Mouse (Mus musculus) limb, embryonic 13.5 days (tissue): ENCODE measurements around the gene Slc7a5. TPM values are rescaled to one million over a fixed set of nuclear protein-coding genes. Genes with fewer than 3 reads are reported as not detected.

Source experiments
- ATAC-seq: fragments of 200-750 bp; cut with Nextera tagmentation; 2 replicates; pipeline ENCODE4 v1.8.0; 2017; ENCODE audit warnings: low read depth, moderate number of reproducible peaks, moderate TSS enrichment; ENCODE audit not compliant: low FRiP score
- H3K27ac ChIP-seq: fragments of 300-500 bp; sonication (generic); 2 replicates; pipeline ENCODE4 v1.5.1; 2015; ENCODE audit warnings: inconsistent platforms, mild to moderate bottlenecking, moderate library complexity
- H3K27me3 ChIP-seq: fragments of 300-500 bp; sonication (generic); 2 replicates; pipeline ENCODE4 v1.6.1; 2015; ENCODE audit warnings: mild to moderate bottlenecking, inconsistent platforms
- H3K36me3 ChIP-seq: fragments of 300-500 bp; sonication (generic); 2 replicates; pipeline ENCODE4 v1.6.1; 2015; ENCODE audit warnings: inconsistent platforms, mild to moderate bottlenecking, moderate library complexity
- H3K4me1 ChIP-seq: fragments of 300-500 bp; sonication (generic); 2 replicates; pipeline ENCODE4 v1.6.1; 2015; ENCODE audit warnings: inconsistent platforms
- H3K4me2 ChIP-seq: fragments of 300-500 bp; sonication (generic); replicated peaks from 2 replicates; pipeline ENCODE4 v1.6.1; 2015; ENCODE audit warnings: inconsistent platforms, mild to moderate bottlenecking, moderate library complexity
- H3K4me3 ChIP-seq: fragments of 300-500 bp; sonication (generic); 2 replicates; pipeline ENCODE4 v1.5.1; 2015; ENCODE audit warnings: moderate library complexity, mild to moderate bottlenecking, inconsistent platforms
- H3K9ac ChIP-seq: fragments of 300-500 bp; sonication (generic); 2 replicates; pipeline ENCODE4 v1.6.1; 2015; ENCODE audit warnings: mild to moderate bottlenecking, inconsistent platforms
- H3K9me3 ChIP-seq: fragments of 300-500 bp; sonication (generic); 2 replicates; pipeline ENCODE4 v1.6.1; 2016; ENCODE audit warnings: inconsistent platforms
- WGBS: fragments of 180-500 bp; shearing (Covaris S2); methylation state at CpG from one replicate; pipeline ENCODE4 v1.1.7; 2015; 5-methylcytosine and 5-hydroxymethylcytosine counted together
- polyA plus RNA-seq: library from polyadenylated mRNA; unstranded; fragments of >200 nt; fragmentation: Nextera tagmentation; extraction: Ambion mirVana; gene quantifications from 2 replicates; pipeline ENCODE4 v1.2.1, GENCODE M21; 2015

Gene Slc7a5
- polyA plus RNA-seq, 1 experiment from 2014 or later: 14.2 TPM

- H3K4me2 ChIP-seq: peak overlapping the region; percentile 36
- H3K9me3 ChIP-seq: no peaks in the 10 kb centered on the region
- H3K4me3 ChIP-seq: no peak overlapping the region
- H3K27ac ChIP-seq: peak overlapping the region; percentile 15; the same call in 1 of the 2 replicates
- peaks cover 40% of the 10 kb centered on the region for H3K4me1 ChIP-seq
- ATAC-seq: no peak; the same call in 1 of the 2 replicates
- H3K36me3 ChIP-seq: no peaks in the 10 kb centered on the region
- 13% methylated on average over 10 of the region's 10 CpGs for WGBS
- peak overlapping the region; percentile 50 for H3K9ac ChIP-seq
- H3K27me3 ChIP-seq: no peaks in the 10 kb centered on the region
Observed at GRCm38 (mm10) chr8:121871833-121872440, 35.6 kb downstream of the Slc7a5 start.

DNA sequence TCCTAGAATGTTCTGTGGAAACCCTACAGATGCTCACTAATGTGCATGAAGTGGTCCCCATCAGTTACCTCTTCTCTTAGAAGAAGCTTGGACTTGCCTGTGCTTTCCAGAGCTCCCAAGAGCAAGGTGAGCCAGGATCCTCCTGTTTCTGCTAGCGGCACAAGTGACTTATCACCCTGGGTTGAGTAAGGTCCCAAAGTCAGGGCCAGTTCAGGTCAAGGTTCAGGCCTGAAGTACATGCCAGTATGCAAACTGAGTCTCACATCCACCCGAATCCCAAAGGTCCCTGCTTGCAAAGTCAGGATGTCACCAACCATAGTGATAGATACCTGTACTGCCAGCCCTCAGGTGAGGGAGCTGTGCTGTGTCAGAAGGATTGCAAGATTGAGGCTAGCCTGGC lies 37.3 kb downstream of the Slc7a5 start:
- Histone ChIP-seq H3K27ac (no peak overlapping the region), H3K4me2 (no peak overlapping the region), H3K9me3 (no peaks in the 10 kb centered on the region), H3K4me1 (peaks cover 41% of the 10 kb centered on the region), H3K4me3 (no peak overlapping the region), H3K27me3 (no peaks in the 10 kb centered on the region), H3K9ac (no peak overlapping the region), H3K36me3 (no peaks in the 10 kb centered on the region)
- no peak for ATAC-seq
- WGBS: 75% methylated on average over 2 of the region's 2 CpGs

DNA sequence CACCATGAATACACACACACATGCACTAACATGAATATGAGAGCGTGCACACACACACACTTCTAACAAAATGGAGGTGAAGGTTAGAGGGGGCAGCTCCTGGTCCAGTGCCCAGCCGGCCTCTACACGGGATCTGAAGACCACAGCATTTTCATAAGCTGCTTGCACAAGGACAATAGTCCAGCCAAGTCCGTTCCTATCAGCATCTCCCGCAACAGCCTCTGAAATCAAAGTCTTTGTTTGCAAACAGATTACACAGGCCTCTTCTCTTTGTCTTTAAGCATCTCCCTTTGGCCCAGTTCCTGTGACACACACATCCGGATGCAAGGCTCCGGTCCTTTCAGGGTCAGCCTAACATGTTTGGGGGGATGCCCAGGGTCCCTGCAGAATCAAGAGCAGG lies 38.6 kb downstream of the Slc7a5 start:
- no peak for ATAC-seq
- Histone ChIP-seq H3K27me3 (no peaks in the 10 kb centered on the region), H3K9me3 (no peaks in the 10 kb centered on the region), H3K4me1 (peaks cover 29% of the 10 kb centered on the region), H3K9ac (no peak overlapping the region), H3K4me2 (no peak overlapping the region), H3K27ac (no peak overlapping the region), H3K4me3 (no peak overlapping the region), H3K36me3 (no peaks in the 10 kb centered on the region)
- WGBS: 91% methylated on average over 7 of the region's 7 CpGs

DNA sequence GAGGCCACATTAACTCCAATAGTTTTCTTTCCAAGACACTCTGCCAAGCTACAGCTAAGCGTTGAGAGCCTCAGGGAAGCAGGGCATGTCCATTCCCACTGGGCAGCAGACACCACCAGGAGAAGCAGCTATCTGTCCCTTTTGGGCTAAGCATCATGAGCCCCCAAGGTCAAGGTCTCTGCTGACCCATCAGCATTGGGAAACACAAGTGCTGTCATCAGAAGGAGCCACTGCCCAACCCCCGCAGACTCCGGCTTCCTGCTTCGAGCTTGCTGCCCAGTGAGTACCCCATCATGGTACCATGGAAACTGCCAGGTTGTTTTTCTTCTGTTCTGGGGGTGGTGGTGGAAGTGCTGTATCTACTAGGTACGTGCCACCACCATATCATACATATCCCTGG lies 39.3 kb downstream of the Slc7a5 start:
- Histone ChIP-seq H3K9ac (no peak overlapping the region), H3K36me3 (no peaks in the 10 kb centered on the region), H3K4me2 (no peak overlapping the region), H3K9me3 (no peaks in the 10 kb centered on the region), H3K27ac (no peak overlapping the region), H3K27me3 (no peaks in the 10 kb centered on the region), H3K4me3 (no peak overlapping the region), H3K4me1 (peaks cover 28% of the 10 kb centered on the region)
- WGBS: 93% methylated on average over 5 of the region's 5 CpGs
- ATAC-seq: no peak

GRCm38 (mm10) chr8:121865356-121865755 lies 42.1 kb downstream of the Slc7a5 start:
- Histone ChIP-seq H3K36me3 (no peaks in the 10 kb centered on the region), H3K27ac (no peak overlapping the region)

GRCm38 (mm10) chr8:121861806-121862548 lies 45.5 kb downstream of the Slc7a5 start:
- Histone ChIP-seq H3K27me3 (no peaks in the 10 kb centered on the region), H3K9ac (no peak overlapping the region), H3K9me3 (no peaks in the 10 kb centered on the region), H3K4me3 (no peak overlapping the region), H3K4me2 (no peak overlapping the region), H3K36me3 (no peaks in the 10 kb centered on the region), H3K27ac (no peak overlapping the region), H3K4me1 (peaks cover 14% of the 10 kb centered on the region; the same call in 1 of the 2 replicates)
- WGBS: 63% methylated on average over 12 of the region's 12 CpGs
- ATAC-seq: no peak

More at GRCm38 (mm10) chr8:121865356-121865755, 42.1 kb downstream of the Slc7a5 start:
- Histone ChIP-seq H3K4me1 (peaks cover 17% of the 10 kb centered on the region; the same call in 1 of the 2 replicates), H3K9me3 (no peaks in the 10 kb centered on the region), H3K4me2 (no peak overlapping the region), H3K4me3 (no peak overlapping the region), H3K9ac (no peak overlapping the region), H3K27me3 (no peaks in the 10 kb centered on the region)
- 31% methylated on average over 8 of the region's 8 CpGs for WGBS
- no peak for ATAC-seq

DNA sequence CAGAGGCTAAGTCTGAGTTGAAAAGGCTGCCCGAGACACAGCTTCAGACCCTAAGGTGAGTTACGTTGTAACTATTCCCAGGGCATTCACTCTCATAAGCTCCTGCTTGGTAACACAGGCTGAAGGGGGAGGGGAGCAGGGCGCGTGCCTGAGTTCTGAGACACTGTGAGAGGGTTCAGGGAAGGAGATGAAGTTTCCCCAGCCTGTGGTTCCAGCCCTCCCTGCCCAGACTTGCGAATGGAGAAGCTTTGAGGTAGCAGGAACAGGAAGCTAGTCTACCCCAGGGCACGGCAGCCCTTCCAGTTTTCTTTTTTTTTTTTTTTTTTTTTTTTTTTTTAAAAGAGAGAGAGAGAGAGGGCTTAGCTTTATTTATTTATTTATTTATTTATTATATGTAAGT lies 46.2 kb downstream of the Slc7a5 start:
- Histone ChIP-seq H3K9ac (no peak overlapping the region), H3K4me3 (no peak overlapping the region), H3K27me3 (no peaks in the 10 kb centered on the region), H3K27ac (no peak overlapping the region; the same call in 1 of the 2 replicates), H3K9me3 (no peaks in the 10 kb centered on the region), H3K4me1 (peaks cover 7% of the 10 kb centered on the region; the same call in 1 of the 2 replicates), H3K4me2 (no peak overlapping the region), H3K36me3 (no peaks in the 10 kb centered on the region)
- WGBS: 42% methylated on average over 6 of the region's 6 CpGs
- no peak for ATAC-seq

- no peak overlapping the region for H3K4me3 ChIP-seq
- H3K4me1 ChIP-seq: no peaks in the 10 kb centered on the region
Observed at GRCm38 (mm10) chr8:121857747-121858146, 49.7 kb downstream of the Slc7a5 start.

DNA sequence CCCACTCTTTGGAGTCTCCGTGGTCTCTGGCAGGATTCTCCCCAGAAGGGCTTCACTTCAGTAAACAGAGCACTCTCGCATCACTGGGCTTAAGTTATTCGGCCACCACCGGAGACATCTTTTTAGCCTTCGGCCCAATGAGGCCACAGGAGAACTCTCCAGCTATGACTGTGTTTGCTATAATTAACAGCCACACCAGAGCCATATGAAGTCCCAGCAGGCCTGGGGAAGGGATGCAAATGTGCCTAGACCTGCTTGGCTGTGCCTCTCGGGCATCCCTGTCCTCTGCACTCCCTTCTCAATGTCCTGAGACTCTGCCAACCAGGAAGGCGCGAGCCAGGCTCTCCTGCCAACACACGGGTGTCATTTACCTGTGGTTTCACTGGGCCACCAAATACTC lies 50.2 kb downstream of the Slc7a5 start:
- Histone ChIP-seq H3K9ac (no peak overlapping the region), H3K4me2 (no peak overlapping the region), H3K36me3 (no peaks in the 10 kb centered on the region), H3K27me3 (no peaks in the 10 kb centered on the region), H3K4me1 (no peaks in the 10 kb centered on the region), H3K4me3 (no peak overlapping the region), H3K9me3 (no peaks in the 10 kb centered on the region; the same call in 1 of the 2 replicates), H3K27ac (no peak overlapping the region)
- no peak for ATAC-seq
- 74% methylated on average over 9 of the region's 9 CpGs for WGBS

More at GRCm38 (mm10) chr8:121857747-121858146, 49.7 kb downstream of the Slc7a5 start:
- no peaks in the 10 kb centered on the region; the same call in 1 of the 2 replicates for H3K9me3 ChIP-seq
- H3K36me3 ChIP-seq: no peaks in the 10 kb centered on the region
- no peaks in the 10 kb centered on the region for H3K27me3 ChIP-seq
- ATAC-seq: no peak
- no peak overlapping the region for H3K4me2 ChIP-seq
- H3K27ac ChIP-seq: no peak overlapping the region
- H3K9ac ChIP-seq: no peak overlapping the region
- 45% methylated on average over 2 of the region's 2 CpGs for WGBS

DNA sequence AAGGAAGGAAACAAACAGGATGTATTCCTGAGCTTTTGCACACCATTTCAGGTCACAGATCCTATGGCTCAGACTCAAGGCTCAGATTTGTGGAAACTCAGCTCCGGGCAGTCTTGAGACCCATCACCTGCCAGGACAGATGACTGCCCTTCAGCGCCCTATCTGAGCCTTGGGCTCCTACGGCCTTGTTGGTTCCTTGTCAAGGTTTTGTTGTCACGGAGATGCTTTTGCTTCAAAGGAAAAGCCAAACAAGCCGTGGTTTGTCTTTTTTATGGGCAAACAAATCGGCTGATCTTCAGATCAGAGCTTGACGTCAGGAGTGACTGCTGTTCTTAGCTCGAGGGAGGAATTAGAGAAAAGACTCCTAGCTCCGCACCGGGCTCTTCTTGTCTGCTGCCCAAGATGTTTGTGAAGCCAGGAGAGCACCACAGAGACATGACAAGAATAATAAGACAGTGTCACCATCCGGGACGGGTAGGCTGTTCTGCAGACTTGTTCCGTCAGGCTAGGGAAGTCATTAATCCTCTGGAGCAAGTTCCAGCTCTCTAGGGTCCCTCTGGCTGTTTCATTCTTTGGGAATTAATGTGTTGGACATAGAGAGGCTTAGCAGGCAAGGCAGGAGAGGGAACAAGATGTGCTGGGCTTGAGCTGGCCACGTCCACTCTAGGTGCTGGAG lies 51.3 kb downstream of the Slc7a5 start:
- H3K4me2 ChIP-seq: no peak overlapping the region
- 76% methylated on average over 14 of the region's 14 CpGs for WGBS
- H3K36me3 ChIP-seq: no peaks in the 10 kb centered on the region
- no peaks in the 10 kb centered on the region; the same call in 1 of the 2 replicates for H3K4me1 ChIP-seq
- H3K9me3 ChIP-seq: no peaks in the 10 kb centered on the region; the same call in 1 of the 2 replicates
- H3K4me3 ChIP-seq: no peak overlapping the region
- ATAC-seq: no peak
- H3K27ac ChIP-seq: no peak overlapping the region
- no peak overlapping the region for H3K9ac ChIP-seq
- H3K27me3 ChIP-seq: no peaks in the 10 kb centered on the region

- Histone ChIP-seq H3K9me3 (no peaks in the 10 kb centered on the region; the same call in 1 of the 2 replicates), H3K36me3 (no peaks in the 10 kb centered on the region), H3K27me3 (no peaks in the 10 kb centered on the region), H3K27ac (no peak overlapping the region), H3K4me3 (no peak overlapping the region), H3K4me1 (peaks cover 6% of the 10 kb centered on the region), H3K4me2 (no peak overlapping the region), H3K9ac (no peak overlapping the region)
- ATAC-seq: no peak
- WGBS: 87% methylated on average over 2 of the region's 2 CpGs
Observed at GRCm38 (mm10) chr8:121853586-121853985, 53.9 kb downstream of the Slc7a5 start.

DNA sequence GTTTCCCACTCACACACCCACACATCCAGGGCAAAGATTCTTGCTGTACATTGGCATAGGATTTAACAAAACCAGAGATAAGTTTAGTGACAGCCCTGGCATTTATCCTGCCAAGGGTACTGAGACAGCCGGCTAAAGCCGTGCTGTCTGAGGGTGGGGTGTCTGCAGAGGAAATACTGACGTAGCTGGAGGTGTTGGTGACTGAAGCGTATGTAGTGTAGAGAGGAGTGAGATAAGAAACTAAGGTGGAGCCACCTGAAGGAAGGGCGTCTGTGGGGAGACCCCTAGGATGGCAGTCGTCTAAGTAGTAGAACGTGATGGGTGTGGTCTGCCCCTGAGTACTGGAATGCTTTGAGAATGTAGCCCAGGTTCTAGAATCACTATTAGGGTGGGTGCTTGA lies 55.0 kb downstream of the Slc7a5 start:
- Histone ChIP-seq H3K4me1 (peaks cover 6% of the 10 kb centered on the region), H3K9me3 (no peaks in the 10 kb centered on the region; the same call in 1 of the 2 replicates), H3K4me3 (no peak overlapping the region), H3K27ac (no peak overlapping the region), H3K9ac (0 out of 2 replicates have a peak overlapping the region, but pooled peaks have one; percentile 19), H3K27me3 (no peaks in the 10 kb centered on the region; the same call in 1 of the 2 replicates), H3K36me3 (no peaks in the 10 kb centered on the region), H3K4me2 (no peak overlapping the region)
- ATAC-seq: no peak
- 54% methylated on average over 7 of the region's 7 CpGs for WGBS
